Mouse (Mus musculus) CH12F3 (cell line): ENCODE results near the gene Tnni3.
"Not testable (repeated sequence)": the region's sequence is repeated elsewhere in the genome, so short reads cannot be mapped to it uniquely, and the experiment has no call there.

Experiments
- in situ Hi-C: fragments of 300-500 bp; cut with MboI; formaldehyde crosslinking; loops from 2 replicates; pipeline ENCODE4 v1.14.3; 2020; ENCODE audit warnings: low sequenced_read_pairs

Gene Tnni3

DNA sequence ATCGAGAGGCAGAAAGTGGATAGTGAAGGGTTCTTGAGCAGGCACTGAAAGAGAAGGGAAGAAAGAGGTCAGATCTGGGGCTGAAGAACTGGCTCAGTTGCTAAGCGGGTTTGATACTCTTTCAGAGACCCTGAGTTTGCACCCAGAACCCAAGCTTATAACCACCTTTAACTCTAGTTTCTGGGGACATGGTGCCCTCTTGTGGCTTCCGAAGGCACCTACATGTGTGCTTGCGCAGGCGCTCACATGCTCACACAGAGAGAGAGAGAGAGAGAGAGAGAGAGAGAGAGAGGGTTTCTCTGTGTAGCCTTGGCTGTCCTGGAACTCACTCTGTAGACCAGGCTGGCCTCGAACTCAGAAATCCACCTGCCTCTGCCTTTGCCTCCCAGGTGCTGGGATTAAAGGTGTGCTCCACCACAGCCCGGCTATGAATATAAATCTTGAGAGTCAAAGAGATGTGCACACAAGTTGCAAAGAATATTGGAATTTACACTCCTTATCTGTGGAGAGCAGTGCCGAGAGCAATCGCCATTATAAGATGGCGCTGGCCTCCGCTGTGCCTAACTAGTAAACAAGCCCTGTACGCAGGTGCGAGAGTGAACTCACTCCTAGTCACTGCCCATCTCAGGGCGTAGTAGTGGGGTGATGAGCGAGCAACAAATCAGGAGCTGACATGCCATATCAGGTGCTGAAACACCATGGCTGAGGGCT lies at the start of gene Tnni3:
Tnni3 (minus strand) TSS at position 18 of the 711 bp plus-strand sequence.
- in situ Hi-C loops: not testable (repeated sequence)

GRCm38 (mm10) chr7:4572361-4572760 lies 48.3 kb upstream of the Tnni3 start:
- in situ Hi-C loops: not testable (repeated sequence)

DNA sequence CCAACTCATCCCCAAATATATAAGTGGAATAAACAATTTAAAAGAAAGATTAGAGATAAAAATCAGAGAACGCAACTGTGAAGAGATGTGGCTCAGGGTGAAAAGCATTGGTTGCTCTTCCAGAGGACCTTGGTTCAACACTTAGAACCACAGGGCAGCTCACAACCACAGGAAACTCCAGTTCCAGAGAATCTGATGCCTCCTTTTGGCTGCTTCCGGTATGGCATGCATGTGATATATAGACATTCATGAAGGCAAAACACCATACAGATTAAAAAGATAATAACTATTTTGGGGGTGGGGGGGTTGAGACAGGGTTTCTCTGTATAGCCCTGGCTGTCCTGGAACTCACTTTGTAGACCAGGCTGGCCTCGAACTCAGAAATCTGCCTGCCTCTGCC lies 38.6 kb upstream of the Tnni3 start:
- in situ Hi-C loops: no loop called here

DNA sequence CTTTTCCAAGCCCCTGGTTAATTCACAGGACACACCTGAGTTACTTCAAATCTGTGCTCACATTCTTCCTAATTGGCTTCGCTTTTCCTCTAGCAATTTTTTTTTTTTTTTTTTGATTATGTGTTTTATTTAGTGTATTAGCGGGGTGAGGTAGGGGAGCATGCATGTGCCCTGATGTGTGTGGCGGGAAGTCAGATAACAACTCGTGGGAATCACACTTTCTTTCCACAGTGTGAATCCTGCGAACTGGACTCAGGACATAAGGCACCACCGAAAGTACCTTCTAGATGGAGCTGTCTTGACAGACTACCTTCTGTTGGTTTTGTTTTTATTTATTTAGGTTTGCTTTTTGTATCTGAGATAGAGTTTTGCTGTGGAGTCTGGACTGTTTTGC lies 33.1 kb upstream of the Tnni3 start:
- in situ Hi-C loops: no loop called here

GRCm38 (mm10) chr7:4556256-4557166 lies 32.5 kb upstream of the Tnni3 start:
- in situ Hi-C loops: no loop called here

- in situ Hi-C loops: no loop called here
Measured at GRCm38 (mm10) chr7:4547221-4547641, 23.2 kb upstream of the Tnni3 start, which contains the start of gene Syt5. Gene Syt5, minus strand, starts transcription at chr7:4547541.

DNA sequence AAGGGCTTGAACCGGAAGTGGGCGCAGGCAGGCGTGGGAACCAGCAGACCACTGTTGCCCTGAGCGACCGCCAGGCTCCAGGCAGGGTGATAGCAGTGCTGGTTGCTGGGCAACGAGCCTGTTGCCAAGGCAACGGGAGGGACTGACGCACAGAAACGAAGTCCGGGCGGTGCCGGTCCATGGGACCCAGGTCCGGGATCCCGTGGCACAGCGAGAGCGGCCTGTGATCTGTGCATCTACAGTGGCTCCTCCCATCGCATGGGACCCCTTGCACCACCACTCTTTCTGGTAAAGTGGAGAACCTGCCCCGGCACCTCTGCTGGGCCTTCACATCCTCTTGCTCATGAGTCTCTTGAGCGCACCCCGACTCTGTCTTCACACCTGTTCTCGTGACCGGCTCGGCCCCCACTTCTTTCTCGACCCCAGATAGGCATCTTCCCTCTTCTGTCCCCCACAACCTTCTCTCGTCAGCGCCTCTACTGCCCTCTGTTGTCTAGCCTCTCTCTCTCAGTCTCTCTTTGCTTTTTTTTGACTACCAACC lies 22.6 kb upstream of the Tnni3 start:
- in situ Hi-C loops: no loop called here

- in situ Hi-C loops: no loop called here
Measured at GRCm38 (mm10) chr7:4546050-4546449, 22.0 kb upstream of the Tnni3 start.

DNA sequence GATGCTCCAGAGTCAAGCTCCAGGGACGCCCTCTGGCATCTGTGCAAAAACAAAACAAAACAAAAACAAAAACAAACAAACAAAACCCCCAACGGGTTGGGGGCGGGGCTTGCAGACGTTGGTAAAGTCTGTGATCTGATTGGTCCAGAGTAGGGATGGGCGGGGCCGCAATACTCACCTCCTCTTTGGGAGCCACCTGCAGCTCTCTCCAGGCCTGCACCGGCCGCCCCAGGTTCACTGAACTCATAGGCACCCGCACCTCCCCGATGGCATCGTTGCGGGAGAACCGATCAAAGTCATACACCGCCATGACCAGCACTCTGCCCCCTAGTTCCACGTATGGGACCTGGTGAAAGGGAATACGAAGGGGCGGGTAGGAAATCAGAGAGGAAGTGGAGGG lies 18.0 kb upstream of the Tnni3 start:
- in situ Hi-C loops: no loop called here

- in situ Hi-C loops: no loop called here
Measured at GRCm38 (mm10) chr7:4541344-4541743, 17.3 kb upstream of the Tnni3 start.

GRCm38 (mm10) chr7:4539019-4539418 lies 15.0 kb upstream of the Tnni3 start:
- in situ Hi-C loops: no loop called here

DNA sequence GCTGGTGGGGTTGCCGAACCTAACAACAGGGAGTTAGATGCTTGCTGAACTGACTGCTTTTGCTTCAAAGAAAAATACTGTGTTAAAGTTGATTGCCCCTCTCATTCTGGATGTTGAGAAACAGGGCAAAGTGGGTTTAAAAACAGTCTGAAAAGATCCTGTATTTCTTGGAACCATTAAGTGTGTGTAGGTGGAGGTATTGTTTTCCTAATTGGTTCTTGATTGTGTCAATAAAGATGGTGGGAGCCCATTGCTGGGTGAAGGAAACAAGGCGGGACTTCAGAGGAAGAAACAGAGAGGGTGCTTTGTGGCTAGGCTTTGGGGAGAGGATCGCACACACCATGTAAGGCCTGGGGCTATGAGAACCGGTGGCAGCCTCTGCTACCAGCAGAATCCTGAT lies 13.2 kb upstream of the Tnni3 start:
- in situ Hi-C loops: no loop called here

- in situ Hi-C loops: no loop called here
Measured at GRCm38 (mm10) chr7:4536369-4536768, 12.3 kb upstream of the Tnni3 start.

DNA sequence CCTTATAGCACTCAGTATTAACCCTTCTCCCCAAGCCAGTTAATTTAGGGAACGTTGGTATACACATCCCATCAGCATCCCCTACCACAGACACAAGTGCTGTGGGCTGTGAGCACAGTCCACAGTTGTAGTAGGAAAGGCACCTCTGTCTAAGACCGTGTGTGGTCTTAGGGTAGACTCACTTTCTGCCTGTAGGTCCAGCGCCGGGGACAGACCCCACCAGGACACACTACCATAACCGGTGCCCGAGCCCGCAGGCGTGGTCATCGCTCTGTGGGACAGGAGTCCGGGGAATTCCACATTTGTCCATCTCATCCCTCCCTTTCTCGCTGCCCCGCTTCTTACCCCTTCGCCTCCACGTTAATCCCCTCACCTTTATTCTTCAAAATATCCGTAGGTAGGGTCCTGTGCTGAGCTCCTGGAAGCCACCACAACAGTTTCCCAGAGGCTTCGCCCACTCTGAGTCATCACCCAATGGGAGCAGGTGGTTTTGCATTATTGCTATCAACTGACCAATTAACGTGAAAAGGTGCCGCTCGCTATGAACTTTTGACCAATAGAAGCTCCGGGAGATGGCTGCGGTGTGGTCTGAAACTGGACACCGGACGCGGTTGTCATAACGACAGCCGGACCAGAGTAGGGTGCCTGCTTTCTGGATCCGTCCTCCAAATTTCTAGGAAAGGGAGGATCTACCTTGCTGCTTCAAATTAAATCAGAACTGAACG lies 8.1 kb upstream of the Tnni3 start, which contains the start of gene Dnaaf3:
Dnaaf3 (minus strand) TSS at position 449 of the 725 bp plus-strand sequence.
- in situ Hi-C loops: no loop called here

- in situ Hi-C loops: not testable (repeated sequence)
Measured at GRCm38 (mm10) chr7:4530166-4530565, 6.1 kb upstream of the Tnni3 start.

DNA sequence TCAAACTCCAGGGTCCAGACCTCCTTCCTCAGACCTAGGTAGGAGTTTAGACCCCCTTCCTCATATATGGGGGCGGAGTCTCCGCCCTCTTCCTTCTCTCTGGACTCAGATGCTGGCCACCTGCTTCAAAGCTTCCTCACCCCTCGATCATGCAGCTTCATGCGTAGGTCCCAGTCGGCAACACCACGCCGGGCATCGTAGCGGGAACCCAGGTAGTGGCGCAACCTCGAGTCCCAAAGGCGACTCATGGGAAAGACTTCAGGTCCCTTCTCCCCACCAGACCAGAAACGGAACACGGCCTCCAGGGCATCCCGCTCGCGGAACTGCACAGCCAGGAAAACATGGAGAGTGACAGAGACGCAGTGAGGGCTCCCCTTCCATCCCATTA lies 3.3 kb upstream of the Tnni3 start:
- in situ Hi-C loops: no loop called here

DNA sequence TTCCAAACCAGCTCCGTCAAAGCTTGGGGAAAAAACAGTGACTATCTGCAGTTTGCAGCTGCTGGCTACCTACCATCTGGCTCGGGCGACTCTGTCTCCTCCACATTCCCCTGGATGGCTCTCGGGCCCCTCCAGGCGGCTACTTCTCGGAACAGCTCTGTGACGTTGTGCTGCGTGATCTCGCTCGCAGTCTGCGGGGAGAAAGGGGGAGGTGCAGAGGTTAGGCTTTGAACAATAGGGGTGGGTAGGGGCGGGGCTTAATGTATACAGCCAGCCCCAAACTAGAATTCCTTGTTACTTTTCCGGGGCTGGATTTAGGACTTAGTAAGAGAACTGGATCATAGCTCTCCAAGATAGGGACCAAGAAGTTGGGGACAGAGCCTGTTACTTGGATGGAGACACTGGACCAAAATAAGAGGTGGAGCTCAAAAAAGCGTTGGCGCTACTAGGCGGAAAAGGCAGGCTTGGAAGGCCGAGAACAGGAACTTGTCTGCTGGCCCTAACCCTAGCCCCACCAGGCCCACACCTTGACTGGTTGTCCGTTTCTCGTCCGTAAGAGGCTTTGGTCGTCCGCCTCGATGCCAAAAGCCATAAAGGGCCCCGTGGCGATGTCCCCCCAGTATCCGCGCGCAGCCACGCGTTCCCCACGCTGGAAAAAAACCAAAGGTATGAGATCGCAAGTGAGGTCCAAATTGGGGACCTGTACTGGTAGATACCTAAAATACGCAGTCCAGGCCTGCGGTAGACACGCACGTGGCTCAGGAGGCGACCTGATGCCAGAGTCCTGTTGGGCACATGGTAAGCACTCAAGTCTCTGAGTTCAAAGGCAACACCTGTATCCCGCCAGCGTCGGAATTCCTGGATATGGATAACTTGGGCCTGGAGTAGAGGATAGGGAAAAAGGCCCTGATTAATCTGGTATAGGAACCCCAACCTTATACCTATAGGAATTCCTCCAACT lies 2.6 kb upstream of the Tnni3 start:
- in situ Hi-C loops: no loop called here

DNA sequence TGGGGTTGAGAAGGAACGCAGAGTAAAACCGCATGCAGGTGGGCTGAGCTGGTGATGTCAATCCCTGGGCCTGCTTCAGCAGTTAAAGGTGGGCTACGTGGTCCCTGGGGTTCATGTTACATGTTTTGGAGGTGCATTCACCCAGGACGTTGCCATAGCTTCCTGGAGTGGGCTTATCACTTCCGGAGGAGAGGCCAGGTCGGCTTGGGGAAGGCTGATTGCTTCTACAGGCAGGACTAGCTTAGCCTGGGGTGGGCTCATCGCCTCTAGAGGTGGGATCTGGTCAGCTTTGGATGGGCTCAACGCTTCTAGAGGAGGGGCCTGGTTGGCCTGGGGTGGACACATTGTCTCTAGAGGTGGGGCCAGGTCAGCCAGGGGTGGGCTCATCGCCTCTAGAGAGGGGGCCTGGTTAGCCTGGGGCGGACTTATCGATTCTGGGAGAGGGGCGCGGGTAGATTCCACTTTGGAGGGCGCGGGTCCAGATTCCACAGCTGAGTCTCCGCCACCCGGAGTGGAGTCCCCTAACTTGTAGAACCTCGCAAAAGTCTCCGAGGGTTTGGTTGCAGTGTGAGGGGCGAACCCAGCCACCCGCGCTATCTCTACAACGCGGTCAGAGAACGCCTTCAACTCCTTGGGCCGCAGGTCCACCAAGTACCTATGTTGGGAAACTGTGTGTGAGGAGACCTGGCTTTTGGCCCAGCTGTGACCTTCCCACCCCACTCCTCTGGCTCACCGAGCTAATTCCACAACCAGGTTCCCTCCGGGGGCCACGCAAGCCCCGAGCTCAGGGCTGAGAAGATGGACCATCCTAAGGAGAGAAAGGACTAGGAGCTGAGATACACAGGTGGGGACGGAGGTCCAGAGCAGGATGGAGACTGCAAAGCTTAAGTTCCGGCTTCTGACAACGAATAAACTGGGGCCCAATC lies 561 bp downstream of the Tnni3 start:
- in situ Hi-C loops: no loop called here

GRCm38 (mm10) chr7:4522292-4522691 lies 1.7 kb downstream of the Tnni3 start:
- in situ Hi-C loops: no loop called here
